Mouse (Mus musculus) embryonic facial prominence, embryonic 15.5 days (tissue): ENCODE results near the gene Gimap7. TPM values are rescaled to one million over a fixed set of nuclear protein-coding genes. Genes with fewer than 3 reads are reported as not detected.
"Not testable (repeated sequence)": the region's sequence is repeated elsewhere in the genome, so short reads cannot be mapped to it uniquely, and the experiment has no call there.

Experiments
- ATAC-seq: fragments of 200-750 bp; cut with Nextera tagmentation; 2 replicates; pipeline ENCODE4 v1.8.0; 2017; ENCODE audit warnings: low read depth, moderate TSS enrichment; ENCODE audit not compliant: insufficient number of reproducible peaks, low FRiP score, low TSS enrichment
- H3K27ac ChIP-seq: fragments of 300-500 bp; sonication (generic); replicated peaks from 2 replicates; pipeline ENCODE4 v1.5.1; 2015; ENCODE audit warnings: mild to moderate bottlenecking, inconsistent platforms
- H3K27me3 ChIP-seq: fragments of 300-500 bp; sonication (generic); 2 replicates; pipeline ENCODE4 v1.6.1; 2015; ENCODE audit warnings: inconsistent platforms
- H3K36me3 ChIP-seq: fragments of 300-500 bp; sonication (generic); 2 replicates; pipeline ENCODE4 v1.6.1; 2015; ENCODE audit warnings: mild to moderate bottlenecking, inconsistent platforms
- H3K4me1 ChIP-seq: fragments of 300-500 bp; sonication (generic); 2 replicates; pipeline ENCODE4 v1.6.1; 2015; ENCODE audit warnings: inconsistent platforms
- H3K4me2 ChIP-seq: fragments of 300-500 bp; sonication (generic); replicated peaks from 2 replicates; pipeline ENCODE4 v1.6.1; 2015; ENCODE audit warnings: mild to moderate bottlenecking, inconsistent platforms
- H3K4me3 ChIP-seq: fragments of 300-500 bp; sonication (generic); replicated peaks from 2 replicates; pipeline ENCODE4 v1.5.1; 2015; ENCODE audit warnings: mild to moderate bottlenecking, inconsistent platforms
- H3K9ac ChIP-seq: fragments of 300-500 bp; sonication (generic); 2 replicates; pipeline ENCODE4 v1.6.1; 2015; ENCODE audit warnings: inconsistent platforms
- H3K9me3 ChIP-seq: fragments of 300-500 bp; sonication (generic); replicated peaks from 2 replicates; pipeline ENCODE4 v1.6.1; 2016; ENCODE audit warnings: inconsistent platforms
- WGBS: fragments of 180-500 bp; shearing (Covaris S2); methylation state at CpG from one replicate; pipeline ENCODE4 v1.1.7; 2015; 5-methylcytosine and 5-hydroxymethylcytosine counted together
- polyA plus RNA-seq: library from polyadenylated mRNA; unstranded; fragments of >200 nt; fragmentation: Nextera tagmentation; extraction: Ambion mirVana; gene quantifications from 2 replicates; pipeline ENCODE4 v1.2.1, GENCODE M21; 2015

Gene Gimap7
- polyA plus RNA-seq, 1 experiment from 2014 or later, result 0.20 TPM

GRCm38 (mm10) chr6:48681472-48682090 is 36.8 kb upstream of the Gimap7 start:
- no peak for ATAC-seq
- no peak overlapping the region for H3K4me2 ChIP-seq
- no peaks in the 10 kb centered on the region for H3K27me3 ChIP-seq
- WGBS, result 74% methylated on average over 3 of the region's 3 CpGs
- no peaks in the 10 kb centered on the region for H3K4me1 ChIP-seq
- H3K9me3 ChIP-seq, result no peaks in the 10 kb centered on the region
- H3K9ac ChIP-seq, result no peak overlapping the region
- H3K36me3 ChIP-seq, result no peaks in the 10 kb centered on the region
- no peak overlapping the region for H3K27ac ChIP-seq
- no peak overlapping the region for H3K4me3 ChIP-seq

- Histone ChIP-seq H3K36me3 (no peaks in the 10 kb centered on the region), H3K9ac (no peak overlapping the region), H3K4me3 (no peak overlapping the region), H3K4me1 (no peaks in the 10 kb centered on the region), H3K9me3 (no peaks in the 10 kb centered on the region), H3K27me3 (no peaks in the 10 kb centered on the region), H3K27ac (no peak overlapping the region), H3K4me2 (no peak overlapping the region)
- no peak for ATAC-seq
- 65% methylated on average over 4 of the region's 4 CpGs for WGBS
These were observed 36.1 kb upstream of the Gimap7 start for GRCm38 (mm10) chr6:48682271-48682670.

- not testable (repeated sequence) for H3K27ac ChIP-seq, H3K4me1 ChIP-seq, H3K9ac ChIP-seq, H3K27me3 ChIP-seq, H3K9me3 ChIP-seq, H3K4me2 ChIP-seq, ATAC-seq, H3K4me3 ChIP-seq, H3K36me3 ChIP-seq
- WGBS, result 91% methylated on average over 4 of the region's 4 CpGs
These were observed 35.1 kb upstream of the Gimap7 start for GRCm38 (mm10) chr6:48683263-48683821.

- 74% methylated on average over 5 of the region's 5 CpGs for WGBS
- Histone ChIP-seq H3K36me3 (no peaks in the 10 kb centered on the region), H3K9ac (no peak within 1 kb of the TSS), H3K27me3 (no peaks in the 10 kb centered on the region), H3K27ac (no peak within 1 kb of the TSS), H3K4me3 (no peak within 1 kb of the TSS), H3K4me1 (no peaks in the 10 kb centered on the region), H3K4me2 (no peak within 1 kb of the TSS), H3K9me3 (no peaks in the 10 kb centered on the region)
- no peak for ATAC-seq
These were observed 34.1 kb upstream of the Gimap7 start, which contains the start of gene Gimap4 for GRCm38 (mm10) chr6:48684319-48684718. Gene Gimap4, plus strand, starts transcription at chr6:48684549.

- no peak overlapping the region for H3K4me2 ChIP-seq
- H3K27ac ChIP-seq, result no peak overlapping the region
- no peak for ATAC-seq
- H3K4me1 ChIP-seq, result no peaks in the 10 kb centered on the region
- H3K9ac ChIP-seq, result no peak overlapping the region
- H3K9me3 ChIP-seq, result no peaks in the 10 kb centered on the region
- H3K36me3 ChIP-seq, result no peaks in the 10 kb centered on the region
- no peak overlapping the region for H3K4me3 ChIP-seq
- no peaks in the 10 kb centered on the region for H3K27me3 ChIP-seq
- WGBS, result 56% methylated on average over 4 of the region's 4 CpGs
These were observed 33.6 kb upstream of the Gimap7 start for GRCm38 (mm10) chr6:48684806-48685205.

- WGBS, result 82% methylated on average over 2 of the region's 2 CpGs
- Histone ChIP-seq H3K9ac (no peak overlapping the region), H3K4me2 (no peak overlapping the region), H3K4me3 (no peak overlapping the region), H3K27ac (no peak overlapping the region), H3K27me3 (no peaks in the 10 kb centered on the region), H3K4me1 (no peaks in the 10 kb centered on the region), H3K9me3 (no peaks in the 10 kb centered on the region), H3K36me3 (no peaks in the 10 kb centered on the region)
- ATAC-seq, result no peak
These were observed 33.2 kb upstream of the Gimap7 start for GRCm38 (mm10) chr6:48685251-48685650.

- no peaks in the 10 kb centered on the region for H3K36me3 ChIP-seq
- H3K27me3 ChIP-seq, result no peaks in the 10 kb centered on the region
- no peaks in the 10 kb centered on the region for H3K9me3 ChIP-seq
- H3K9ac ChIP-seq, result no peak overlapping the region
- ATAC-seq, result no peak
- no peak overlapping the region for H3K4me2 ChIP-seq
- H3K4me3 ChIP-seq, result no peak overlapping the region
- H3K4me1 ChIP-seq, result no peaks in the 10 kb centered on the region
- WGBS, result 79% methylated on average over 7 of the region's 7 CpGs
- no peak overlapping the region for H3K27ac ChIP-seq
These were observed 32.4 kb upstream of the Gimap7 start for GRCm38 (mm10) chr6:48685694-48686665.

- ATAC-seq, result no peak
- Histone ChIP-seq H3K27ac (no peak overlapping the region), H3K4me1 (no peaks in the 10 kb centered on the region), H3K27me3 (no peaks in the 10 kb centered on the region), H3K9ac (no peak overlapping the region), H3K4me3 (no peak overlapping the region), H3K36me3 (no peaks in the 10 kb centered on the region), H3K9me3 (no peaks in the 10 kb centered on the region), H3K4me2 (no peak overlapping the region)
- WGBS, result 58% methylated on average over 2 of the region's 2 CpGs
These were observed 31.3 kb upstream of the Gimap7 start for GRCm38 (mm10) chr6:48687077-48687476.

GRCm38 (mm10) chr6:48689320-48689719 is 29.1 kb upstream of the Gimap7 start:
- no peak overlapping the region for H3K9ac ChIP-seq
- no peak overlapping the region for H3K27ac ChIP-seq
- H3K4me2 ChIP-seq, result no peak overlapping the region
- 91% methylated on average over 2 of the region's 2 CpGs for WGBS
- H3K27me3 ChIP-seq, result no peaks in the 10 kb centered on the region
- H3K36me3 ChIP-seq, result no peaks in the 10 kb centered on the region
- H3K4me1 ChIP-seq, result no peaks in the 10 kb centered on the region
- ATAC-seq, result no peak
- no peak overlapping the region for H3K4me3 ChIP-seq
- no peaks in the 10 kb centered on the region for H3K9me3 ChIP-seq

GRCm38 (mm10) chr6:48692962-48693361 is 25.5 kb upstream of the Gimap7 start:
- Histone ChIP-seq H3K36me3 (no peaks in the 10 kb centered on the region), H3K9ac (no peak overlapping the region), H3K4me1 (no peaks in the 10 kb centered on the region), H3K4me3 (no peak overlapping the region), H3K4me2 (no peak overlapping the region), H3K27ac (no peak overlapping the region), H3K9me3 (no peaks in the 10 kb centered on the region), H3K27me3 (no peaks in the 10 kb centered on the region)
- WGBS, result 85% methylated on average over 6 of the region's 6 CpGs
- ATAC-seq, result no peak

- no peaks in the 10 kb centered on the region for H3K9me3 ChIP-seq
- H3K4me1 ChIP-seq, result no peaks in the 10 kb centered on the region
- no peaks in the 10 kb centered on the region for H3K36me3 ChIP-seq
- H3K4me2 ChIP-seq, result no peak overlapping the region
- no peak for ATAC-seq
- no peak overlapping the region for H3K9ac ChIP-seq
- no peak overlapping the region for H3K27ac ChIP-seq
- WGBS, result 74% methylated on average over 4 of the region's 4 CpGs
- H3K4me3 ChIP-seq, result no peak overlapping the region
- H3K27me3 ChIP-seq, result no peaks in the 10 kb centered on the region
These were observed 21.4 kb upstream of the Gimap7 start for GRCm38 (mm10) chr6:48696830-48697554.
